Mouse (Mus musculus) midbrain, embryonic 15.5 days (tissue): ENCODE results near the gene Krt34. TPM values are rescaled to one million over a fixed set of nuclear protein-coding genes. Genes with fewer than 3 reads are reported as not detected.

Experiments used
- ATAC-seq: fragments of 200-750 bp; cut with Nextera tagmentation; replicated peaks from 2 replicates; pipeline ENCODE4 v1.8.0; 2017; ENCODE audit warnings: moderate TSS enrichment
- H3K27ac ChIP-seq: fragments of 300-500 bp; sonication (generic); 2 replicates; pipeline ENCODE4 v1.5.1; 2015; ENCODE audit warnings: mild to moderate bottlenecking, inconsistent platforms
- H3K27me3 ChIP-seq: fragments of 300-500 bp; sonication (generic); replicated peaks from 2 replicates; pipeline ENCODE4 v1.6.1; 2015; ENCODE audit warnings: inconsistent platforms
- H3K36me3 ChIP-seq: fragments of 300-500 bp; sonication (generic); replicated peaks from 2 replicates; pipeline ENCODE4 v1.6.1; 2015; ENCODE audit warnings: inconsistent platforms
- H3K4me1 ChIP-seq: fragments of 300-500 bp; sonication (generic); 2 replicates; pipeline ENCODE4 v1.6.1; 2015; ENCODE audit warnings: inconsistent platforms
- H3K4me2 ChIP-seq: fragments of 300-500 bp; sonication (generic); 2 replicates; pipeline ENCODE4 v1.6.1; 2015; ENCODE audit warnings: inconsistent platforms, mild to moderate bottlenecking, moderate library complexity
- H3K4me3 ChIP-seq: fragments of 300-500 bp; sonication (generic); 2 replicates; pipeline ENCODE4 v1.5.1; 2015; ENCODE audit warnings: mild to moderate bottlenecking, inconsistent platforms
- H3K9ac ChIP-seq: fragments of 300-500 bp; sonication (generic); 2 replicates; pipeline ENCODE4 v1.6.1; 2015; ENCODE audit warnings: mild to moderate bottlenecking, inconsistent platforms
- H3K9me3 ChIP-seq: fragments of 300-500 bp; sonication (generic); 2 replicates; pipeline ENCODE4 v1.6.1; 2016; ENCODE audit warnings: inconsistent platforms
- WGBS: fragments of 180-500 bp; shearing (Covaris S2); methylation state at CpG from one replicate; pipeline ENCODE4 v1.1.7; 2015; ENCODE audit warnings: mixed read lengths; 5-methylcytosine and 5-hydroxymethylcytosine counted together
- polyA plus RNA-seq: library from polyadenylated mRNA; unstranded; fragments of >200 nt; fragmentation: Nextera tagmentation; extraction: Ambion mirVana; gene quantifications from 2 replicates; pipeline ENCODE4 v1.2.1, GENCODE M21; 2015

Gene Krt34
- not detected in 2 replicates for polyA plus RNA-seq

- Histone ChIP-seq H3K4me3 (no peak within 1 kb of the TSS), H3K27ac (no peak within 1 kb of the TSS), H3K4me1 (no peaks in the 10 kb centered on the region), H3K36me3 (no peaks in the 10 kb centered on the region), H3K9ac (no peak within 1 kb of the TSS), H3K4me2 (no peak within 1 kb of the TSS), H3K27me3 (no peaks in the 10 kb centered on the region), H3K9me3 (no peaks in the 10 kb centered on the region)
- WGBS = 83% methylated on average over 6 of the region's 6 CpGs
- no peak for ATAC-seq
These were observed at the start of gene Krt34 for GRCm38 (mm10) chr11:100041454-100041853. Krt34 (minus strand) TSS chr11:100041554.

GRCm38 (mm10) chr11:100088378-100089025, 47.1 kb upstream of the Krt34 start:
- no peak for ATAC-seq
- 72% methylated on average over 7 of the region's 7 CpGs for WGBS

GRCm38 (mm10) chr11:100087861-100088260, 46.5 kb upstream of the Krt34 start, which contains the start of gene Krt32:
Krt32 (minus strand) TSS chr11:100088226.
- no peak for ATAC-seq
- Histone ChIP-seq H3K4me2 (no peak within 1 kb of the TSS), H3K9ac (no peak within 1 kb of the TSS), H3K9me3 (no peaks in the 10 kb centered on the region), H3K27me3 (no peaks in the 10 kb centered on the region), H3K4me3 (no peak within 1 kb of the TSS), H3K27ac (no peak within 1 kb of the TSS), H3K36me3 (no peaks in the 10 kb centered on the region), H3K4me1 (no peaks in the 10 kb centered on the region)
- 96% methylated on average over 10 of the region's 10 CpGs for WGBS

More at GRCm38 (mm10) chr11:100088378-100089025, 47.1 kb upstream of the Krt34 start:
- Histone ChIP-seq H3K9me3 (no peaks in the 10 kb centered on the region), H3K27me3 (no peaks in the 10 kb centered on the region), H3K36me3 (no peaks in the 10 kb centered on the region), H3K4me1 (no peaks in the 10 kb centered on the region), H3K4me3 (no peak overlapping the region), H3K9ac (no peak overlapping the region), H3K27ac (no peak overlapping the region), H3K4me2 (no peak overlapping the region)

DNA sequence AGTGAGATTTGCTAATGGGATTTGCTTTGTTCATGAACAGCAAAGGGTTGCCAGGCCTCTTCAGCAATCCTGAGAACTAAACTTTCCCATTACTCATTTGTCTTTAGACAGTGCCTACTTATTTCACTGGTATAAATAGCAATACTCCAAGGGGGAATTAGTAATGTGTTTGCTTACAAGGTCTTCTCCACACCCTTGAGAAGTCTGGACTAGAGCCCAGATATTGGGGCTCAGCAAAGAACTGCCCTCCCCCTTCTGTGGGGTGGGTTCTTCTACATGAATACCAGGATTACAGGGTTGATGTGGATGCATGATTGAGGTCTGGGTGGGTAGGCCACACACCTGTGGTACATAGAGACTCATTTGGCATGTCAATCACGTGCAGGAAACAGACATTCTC, 32.5 kb upstream of the Krt34 start:
- Histone ChIP-seq H3K9me3 (no peaks in the 10 kb centered on the region), H3K27me3 (no peaks in the 10 kb centered on the region), H3K9ac (no peak overlapping the region), H3K27ac (no peak overlapping the region), H3K36me3 (no peaks in the 10 kb centered on the region), H3K4me1 (no peaks in the 10 kb centered on the region), H3K4me2 (no peak overlapping the region), H3K4me3 (no peak overlapping the region)
- WGBS = 63% methylated on average over 1 of the region's 1 CpGs
- ATAC-seq = no peak

- Histone ChIP-seq H3K4me1 (no peaks in the 10 kb centered on the region), H3K9me3 (no peaks in the 10 kb centered on the region), H3K4me3 (no peak overlapping the region), H3K27me3 (no peaks in the 10 kb centered on the region), H3K27ac (no peak overlapping the region), H3K4me2 (no peak overlapping the region), H3K36me3 (no peaks in the 10 kb centered on the region), H3K9ac (no peak overlapping the region)
- ATAC-seq = no peak
- WGBS = 86% methylated on average over 17 of the region's 17 CpGs
These were observed 26.1 kb upstream of the Krt34 start for GRCm38 (mm10) chr11:100067293-100068036.

DNA sequence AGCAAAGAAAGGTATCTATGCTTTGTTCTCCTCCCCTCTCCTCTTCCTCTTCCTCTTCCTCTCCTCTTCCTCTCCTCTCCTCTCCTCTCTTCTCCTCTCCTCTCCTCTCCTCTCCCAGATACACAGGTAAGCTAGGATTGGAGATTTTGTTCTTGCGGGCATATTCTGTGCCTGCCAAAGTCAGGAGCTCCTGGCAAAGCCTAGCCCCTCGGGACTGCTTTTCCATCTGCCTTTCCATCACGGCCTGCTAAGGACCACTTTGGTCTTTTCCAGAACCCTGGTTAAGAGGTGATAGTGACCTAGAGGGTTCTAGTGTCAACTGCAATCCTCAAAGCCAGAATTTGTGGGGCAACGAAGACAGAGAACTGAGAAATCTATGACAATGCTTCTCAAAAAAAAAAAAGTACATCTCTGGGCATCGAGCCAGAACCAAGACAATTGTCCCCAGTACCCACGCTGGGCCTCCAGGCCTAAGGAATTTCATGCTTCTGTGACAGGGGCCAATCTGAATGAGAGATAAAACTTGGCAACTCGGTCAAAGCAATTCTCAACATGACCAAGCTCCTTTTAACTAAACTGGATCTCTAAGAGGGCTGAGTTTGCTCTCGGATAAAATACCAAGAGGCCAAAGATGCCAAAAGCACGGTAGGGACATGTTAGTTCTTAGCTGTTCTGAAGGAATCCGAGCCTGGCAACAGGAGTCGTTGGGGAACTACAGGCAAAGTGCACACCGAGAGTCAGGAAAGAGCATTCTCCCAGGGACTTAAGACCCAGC, 25.1 kb upstream of the Krt34 start:
- Histone ChIP-seq H3K27ac (no peak overlapping the region), H3K4me2 (no peak overlapping the region), H3K4me1 (no peaks in the 10 kb centered on the region), H3K27me3 (no peaks in the 10 kb centered on the region), H3K36me3 (no peaks in the 10 kb centered on the region), H3K4me3 (no peak overlapping the region), H3K9me3 (no peaks in the 10 kb centered on the region), H3K9ac (no peak overlapping the region)
- whole genome bisulfite sequencing = 55% methylated on average over 12 of the region's 12 CpGs
- ATAC-seq = no peak

- ATAC-seq = no peak
These were observed 17.5 kb upstream of the Krt34 start for GRCm38 (mm10) chr11:100058875-100059274.

DNA sequence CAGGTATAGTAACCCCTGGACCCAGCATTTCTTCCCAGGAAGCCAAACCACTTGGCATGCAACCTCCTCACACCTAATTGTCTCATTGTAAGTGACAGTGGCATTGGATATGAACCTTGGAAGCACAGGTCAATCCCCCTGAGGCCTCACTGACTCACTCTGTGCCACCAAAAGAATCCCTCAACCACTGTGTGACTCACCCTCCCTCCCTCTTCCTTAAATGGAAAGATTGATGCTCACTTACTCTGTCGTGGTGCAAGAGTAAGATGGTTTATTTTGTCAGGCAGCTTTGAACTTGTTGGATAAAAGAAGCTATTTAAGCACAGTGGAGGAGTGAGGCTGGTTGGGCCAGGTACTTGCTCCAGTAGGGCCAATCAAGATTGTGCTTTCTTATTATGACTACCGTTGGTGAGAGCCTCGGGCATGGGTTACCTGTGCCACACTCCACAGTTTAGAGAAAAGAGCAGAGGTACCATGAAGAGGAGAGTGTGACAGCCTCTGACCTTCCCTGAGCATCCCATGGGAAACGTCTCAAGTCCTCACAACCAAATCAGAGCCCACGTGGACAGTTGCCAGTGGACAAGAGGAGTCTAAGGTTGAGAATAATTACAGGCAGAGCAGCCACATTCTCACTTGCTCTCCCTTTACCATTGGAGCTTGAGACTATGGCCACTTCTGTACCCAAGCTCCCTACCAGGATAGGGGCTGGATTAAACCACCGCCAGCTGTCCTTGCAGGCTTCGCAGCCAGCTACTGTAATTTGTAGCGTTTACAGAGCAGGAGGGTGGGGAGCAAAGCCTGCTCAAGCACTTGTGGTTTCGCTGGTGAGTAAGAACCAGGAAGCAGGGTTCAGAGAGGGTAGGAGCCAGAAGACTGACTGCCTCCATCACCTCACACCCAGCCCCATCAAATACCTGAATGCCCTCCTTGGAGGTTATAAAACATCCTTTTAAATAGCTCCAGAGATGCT, 14.6 kb upstream of the Krt34 start:
- H3K9me3 ChIP-seq = no peaks in the 10 kb centered on the region
- 81% methylated on average over 9 of the region's 9 CpGs for WGBS
- H3K4me1 ChIP-seq = no peaks in the 10 kb centered on the region
- H3K4me3 ChIP-seq = no peak overlapping the region
- H3K36me3 ChIP-seq = no peaks in the 10 kb centered on the region
- H3K4me2 ChIP-seq = no peak overlapping the region
- H3K27ac ChIP-seq = no peak overlapping the region
- no peaks in the 10 kb centered on the region for H3K27me3 ChIP-seq
- H3K9ac ChIP-seq = no peak overlapping the region
- ATAC-seq = no peak

More at GRCm38 (mm10) chr11:100058875-100059274, 17.5 kb upstream of the Krt34 start:
- H3K4me3 ChIP-seq = no peak overlapping the region
- H3K9me3 ChIP-seq = no peaks in the 10 kb centered on the region
- H3K27ac ChIP-seq = no peak overlapping the region
- no peak overlapping the region for H3K4me2 ChIP-seq
- WGBS = 72% methylated on average over 8 of the region's 8 CpGs
- no peak overlapping the region for H3K9ac ChIP-seq
- H3K27me3 ChIP-seq = no peaks in the 10 kb centered on the region
- H3K4me1 ChIP-seq = no peaks in the 10 kb centered on the region
- no peaks in the 10 kb centered on the region for H3K36me3 ChIP-seq

DNA sequence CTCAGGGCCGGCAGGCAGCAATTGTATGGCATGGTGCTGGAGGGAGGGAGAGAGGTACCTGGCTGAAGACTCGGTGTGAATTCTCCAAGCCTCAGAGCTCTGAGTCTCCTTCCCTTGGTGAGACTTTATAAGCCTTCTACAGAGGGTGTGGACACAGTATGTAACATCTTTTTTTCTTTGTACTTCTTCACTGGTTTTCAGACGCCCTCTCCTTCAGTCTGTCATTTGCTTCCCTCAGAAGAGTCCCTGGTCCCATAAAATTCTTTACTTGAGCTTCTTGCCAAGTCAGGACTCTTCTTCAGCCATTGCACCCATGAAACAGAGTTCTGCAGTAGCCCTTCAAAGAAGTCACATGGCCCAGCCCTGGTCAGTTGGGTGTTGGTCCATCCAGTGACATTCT, 9.1 kb upstream of the Krt34 start, which contains the start of gene Krt31:
TSS of gene Krt31 (minus strand) at position 101 of the 400 bp plus-strand sequence.
- WGBS = 81% methylated on average over 3 of the region's 3 CpGs
- no peak within 1 kb of the TSS for H3K4me3 ChIP-seq
- H3K4me2 ChIP-seq = no peak within 1 kb of the TSS
- H3K4me1 ChIP-seq = no peaks in the 10 kb centered on the region
- H3K9ac ChIP-seq = no peak within 1 kb of the TSS
- no peaks in the 10 kb centered on the region for H3K9me3 ChIP-seq
- no peak within 1 kb of the TSS for H3K27ac ChIP-seq
- H3K36me3 ChIP-seq = no peaks in the 10 kb centered on the region
- no peak for ATAC-seq
- H3K27me3 ChIP-seq = no peaks in the 10 kb centered on the region

GRCm38 (mm10) chr11:100047193-100047592, 5.8 kb upstream of the Krt34 start:
- ATAC-seq = no peak
- Histone ChIP-seq H3K4me3 (no peak overlapping the region), H3K9ac (no peak overlapping the region), H3K4me2 (no peak overlapping the region), H3K4me1 (no peaks in the 10 kb centered on the region), H3K36me3 (no peaks in the 10 kb centered on the region), H3K9me3 (no peaks in the 10 kb centered on the region), H3K27ac (no peak overlapping the region), H3K27me3 (no peaks in the 10 kb centered on the region)
- 88% methylated on average over 2 of the region's 2 CpGs for WGBS

DNA sequence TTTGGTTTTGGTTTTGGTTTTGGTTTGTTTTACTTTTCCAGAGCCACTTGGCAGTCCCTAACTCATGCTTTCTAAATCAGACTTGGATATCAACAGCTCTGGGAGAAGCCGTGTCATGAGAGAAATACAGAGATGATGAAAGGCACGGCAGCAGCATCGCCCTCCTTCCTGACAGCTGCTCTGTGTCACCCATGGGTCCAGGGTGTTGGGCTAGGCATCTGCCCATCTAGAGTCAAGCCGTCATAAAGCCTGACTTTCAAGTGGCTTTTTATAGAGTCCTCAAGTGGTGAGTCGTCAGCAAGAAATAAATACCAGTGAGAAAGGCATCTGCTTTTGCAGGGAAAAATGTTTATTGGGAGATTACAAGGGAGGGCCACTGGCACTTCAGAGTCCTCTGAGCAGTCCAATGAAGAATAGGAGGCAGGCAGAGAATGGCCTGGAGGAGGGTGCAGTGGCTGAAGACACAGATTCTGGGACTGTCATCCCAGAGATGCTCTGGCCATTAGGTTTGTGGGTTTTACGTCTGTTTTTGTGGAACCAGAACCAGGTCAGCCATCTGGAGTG, 5.0 kb upstream of the Krt34 start:
- Histone ChIP-seq H3K27me3 (no peaks in the 10 kb centered on the region), H3K27ac (no peak overlapping the region), H3K4me1 (no peaks in the 10 kb centered on the region), H3K4me3 (no peak overlapping the region), H3K36me3 (no peaks in the 10 kb centered on the region), H3K9ac (no peak overlapping the region), H3K4me2 (no peak overlapping the region), H3K9me3 (no peaks in the 10 kb centered on the region)
- ATAC-seq = no peak
- 83% methylated on average over 6 of the region's 6 CpGs for WGBS
